21 mouse cellular contexts compared by ENCODE assay signal in the genomic region with DNA sequence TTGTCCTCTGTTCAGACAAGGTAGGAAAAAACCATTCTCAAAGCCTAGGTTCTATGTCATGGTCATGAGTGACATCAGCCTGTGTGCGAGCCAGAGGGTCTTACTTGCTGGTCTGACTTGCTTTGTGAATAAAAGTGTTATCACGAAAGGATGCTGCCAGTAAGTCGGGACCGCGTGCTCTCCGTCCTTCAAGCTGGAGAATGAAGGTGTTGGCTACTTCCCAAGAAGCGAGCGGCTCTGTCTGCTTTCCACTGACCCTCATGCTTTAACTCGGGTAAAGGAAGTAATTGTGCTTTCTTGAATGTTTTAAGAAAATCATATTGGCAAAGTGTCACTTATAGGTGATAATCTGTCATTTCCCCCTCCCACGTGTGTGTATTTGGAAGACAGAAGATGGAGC.
DNase-seq lines count a peak whose midpoint lies in the region; ATAC-seq and TF ChIP-seq lines count a peak whose summit lies in the region.
"Had no signal": no experiment of that assay in that cellular context is flagged by ENCODE, and none has a peak within 500 bp of the region (broad histone marks: within the 10 kb centered on the region; RNA-seq: fewer than 3 reads in every experiment).

No protein-coding gene starts in this region.

- no peak overlapping the region for H3K4me2 ChIP-seq in hindbrain, postnatal 0 days (ENCODE audit: low read depth, low read length)
- H3K4me2 ChIP-seq: embryonic facial prominence, embryonic 12.5 days; forebrain, embryonic 12.5 days; heart, embryonic 12.5 days; hindbrain, embryonic 14.5 days; kidney, embryonic 15.5 days had no signal

- no peak for TF ChIP-seq CTCF in gastrocnemius, adult 2 months (IDR thresholded peaks at IDR 0.05)
- no peak for TF ChIP-seq CTCF in hindbrain, postnatal 0 days (IDR thresholded peaks at IDR 0.05; ENCODE audit: low read depth)

- WGBS in hindbrain, postnatal 0 days, result 49% methylated on average over 10 of the region's 10 CpGs
- WGBS in hindbrain, embryonic 10.5 days, result 93% methylated on average over 10 of the region's 10 CpGs

- no peaks in the 10 kb centered on the region for H3K9me3 ChIP-seq in hindbrain, postnatal 0 days (ENCODE audit: low read length)
- no peaks in the 10 kb centered on the region for H3K9me3 ChIP-seq in hindbrain, embryonic 10.5 days
- H3K9me3 ChIP-seq: embryonic facial prominence, embryonic 12.5 days; forebrain, embryonic 12.5 days; heart, embryonic 12.5 days; kidney, embryonic 15.5 days had no signal

- 0 out of 2 replicates have a peak, but pooled peaks cover 4% of the 10 kb centered on the region for H3K4me1 ChIP-seq in hindbrain, postnatal 0 days (ENCODE audit: insufficient read depth, low read length)
- peaks cover 4% of the 10 kb centered on the region; the same call in 1 of the 2 replicates for H3K4me1 ChIP-seq in hindbrain, embryonic 10.5 days (replicated peaks)

- H3K4me3 ChIP-seq in gastrocnemius, adult 2 months, result no peak overlapping the region
- H3K4me3 ChIP-seq in hindbrain, postnatal 0 days (ENCODE audit: low read length), result no peak overlapping the region
- H3K4me3 ChIP-seq in hindbrain, embryonic 10.5 days, result no peak overlapping the region
- H3K4me3 ChIP-seq: embryonic facial prominence, embryonic 12.5 days; forebrain, embryonic 12.5 days; heart, embryonic 12.5 days; kidney, embryonic 15.5 days had no signal

- no peak overlapping the region for H3K9ac ChIP-seq in hindbrain, postnatal 0 days (replicated peaks; ENCODE audit: low read length)
- H3K9ac ChIP-seq: embryonic facial prominence, embryonic 12.5 days; forebrain, embryonic 12.5 days; heart, embryonic 12.5 days; hindbrain, embryonic 14.5 days; kidney, embryonic 15.5 days had no signal

- ATAC-seq in hindbrain, postnatal 0 days, result no peak
- ATAC-seq: CD4-positive, CD25-positive, alpha-beta regulatory T cell, adult 4 months; forebrain, embryonic 16.5 days; intestine, embryonic 16.5 days had no signal

- peak; percentile 18 for DNase-seq in adrenal gland, postnatal 10 days
- no peak for DNase-seq in adrenal gland, postnatal 4 days (ENCODE audit: low spot score in 2 of 2)
- peak; percentile 65 to 66 for DNase-seq in cerebellum, postnatal 10 days
- DNase-seq in cerebellum, postnatal 4 days (ENCODE audit: low spot score in 2 of 2), result no peak
- DNase-seq in gastrocnemius, adult 2 months, result peak; percentile 20
- no peak for DNase-seq in gastrocnemius, postnatal 10 days
- DNase-seq in hindbrain, postnatal 0 days (ENCODE audit: low spot score), result peak; percentile 25
- DNase-seq in hindbrain, embryonic 10.5 days (ENCODE audit: low spot score), result no peak
- DNase-seq: B cell, adult 2 months; cerebellum, adult 9-10 months; gastrocnemius, postnatal 36 days; kidney, adult 2 months had no signal

- H3K27me3 ChIP-seq in hindbrain, postnatal 0 days (ENCODE audit: insufficient read depth, low read length), result no peaks in the 10 kb centered on the region
- no peaks in the 10 kb centered on the region for H3K27me3 ChIP-seq in hindbrain, embryonic 10.5 days (ENCODE audit: insufficient read depth, poor library complexity, severe bottlenecking)
- H3K27me3 ChIP-seq: embryonic facial prominence, embryonic 12.5 days; forebrain, embryonic 12.5 days; heart, embryonic 12.5 days; kidney, embryonic 15.5 days had no signal

- no peaks in the 10 kb centered on the region for H3K36me3 ChIP-seq in hindbrain, postnatal 0 days (ENCODE audit: insufficient read depth, low read length)
- no peaks in the 10 kb centered on the region for H3K36me3 ChIP-seq in hindbrain, embryonic 10.5 days
- H3K36me3 ChIP-seq: embryonic facial prominence, embryonic 12.5 days; forebrain, embryonic 12.5 days; G1E; heart, embryonic 12.5 days; kidney, embryonic 15.5 days had no signal

- intact Hi-C loops in gastrocnemius, adult 2 months (cut with DNase I), result loop anchor here (10.0 kb wide), 1 partner anchor 293 kb away; no protein-coding TSS in a partner anchor

- H3K27ac ChIP-seq in gastrocnemius, adult 2 months, result no peak overlapping the region
- H3K27ac ChIP-seq in hindbrain, postnatal 0 days, result no peak overlapping the region
- H3K27ac ChIP-seq in hindbrain, embryonic 10.5 days, result no peak overlapping the region
- H3K27ac ChIP-seq: embryonic facial prominence, embryonic 12.5 days; forebrain, embryonic 12.5 days; hindbrain, embryonic 14.5 days; kidney, embryonic 15.5 days had no signal

Comparison
In these comparisons a context has a peak if more than half of its experiments do, and no peak if none do; other contexts are left out.
1. DNase-seq: peak in adrenal gland, postnatal 10 days (single experiment), cerebellum, postnatal 10 days (2 of 2), gastrocnemius, adult 2 months (single experiment) and hindbrain, postnatal 0 days (single experiment); none in adrenal gland, postnatal 4 days (0 of 2), cerebellum, postnatal 4 days (0 of 2), gastrocnemius, postnatal 10 days (single experiment) and hindbrain, embryonic 10.5 days (single experiment).